Mouse (Mus musculus) liver, embryonic 14.5 days (tissue): ENCODE data around the gene Chpt1.

Experiments used
- CTCF ChIP-seq: IDR thresholded peaks from 2 replicates; pipeline ENCODE4 v1.5.1; 2016; ENCODE audit warnings: antibody characterized with exemption, low read depth, control low read depth
- EP300 ChIP-seq: IDR thresholded peaks from 2 replicates; pipeline ENCODE4 v1.6.1; 2016; ENCODE audit warnings: antibody characterized with exemption, low read depth

- TF ChIP-seq EP300 (no peak), CTCF (no peak)
Measured at GRCm38 (mm10) chr10:88451221-88451620, 52.7 kb downstream of the Chpt1 start.
